Mouse (Mus musculus): ENCODE measurements at regions not wholly inside any gene's neighbourhood (a gene's known extent, or its start where the extent isn't known, plus 50 kb on each side); places are given as distances from the start of the nearest gene placed in this dataset.
A peak's percentile ranks its signal among the peaks of the same experiment; 100 is the strongest.

GRCm38 (mm10) chr1:27642118-27642517, 954.9 kb upstream of the 4931408C20Rik start:
- no peak for DNase-seq

DNA sequence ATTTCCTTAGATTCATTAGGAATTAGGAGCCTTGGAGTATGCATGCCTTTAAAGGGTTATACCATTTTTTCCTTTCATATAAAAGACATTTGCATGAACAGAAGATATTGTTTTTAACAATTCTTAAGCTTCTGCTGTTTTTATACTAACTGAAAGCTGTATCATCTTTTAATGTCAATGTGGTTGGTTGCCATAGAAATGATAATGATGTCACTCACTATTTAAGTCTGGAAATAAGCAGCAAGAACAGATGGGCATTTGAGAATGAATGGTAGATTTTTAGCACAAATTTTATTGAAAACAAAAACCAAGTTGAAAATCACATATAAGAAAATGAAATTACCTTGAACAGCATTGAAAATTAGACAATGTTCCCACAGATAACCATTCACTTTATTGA, 941.8 kb upstream of the 4931408C20Rik start:
- no peak for DNase-seq

GRCm38 (mm10) chr1:27616250-27616649, 929.0 kb upstream of the 4931408C20Rik start:
- DNase-seq, result no peak

DNA sequence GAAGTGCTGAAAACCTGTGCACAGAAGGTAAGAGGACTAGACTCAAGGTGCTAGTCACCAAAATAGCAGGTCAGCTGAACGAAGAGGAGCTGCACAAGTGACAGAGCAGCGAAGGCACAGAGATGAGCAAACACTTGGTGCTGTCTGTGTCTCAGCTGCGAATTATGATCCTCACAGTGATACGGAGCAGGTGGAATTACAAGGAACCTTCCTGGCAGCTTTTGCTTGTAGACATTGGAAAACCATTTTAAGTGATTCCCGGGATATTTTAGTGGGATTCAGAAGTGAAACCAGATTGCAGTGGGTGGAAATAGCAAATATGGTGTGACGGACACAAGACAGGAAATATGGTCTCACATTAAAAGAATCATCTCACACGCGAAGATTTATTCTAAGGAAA, 921.3 kb upstream of the 4931408C20Rik start:
- no peak for DNase-seq

- DNase-seq, result peak; percentile 21 to 23
Measured at GRCm38 (mm10) chr1:27578776-27579175, 891.5 kb upstream of the 4931408C20Rik start.

GRCm38 (mm10) chr1:27559426-27559825, 872.2 kb upstream of the 4931408C20Rik start:
- DNase-seq, result no peak

DNA sequence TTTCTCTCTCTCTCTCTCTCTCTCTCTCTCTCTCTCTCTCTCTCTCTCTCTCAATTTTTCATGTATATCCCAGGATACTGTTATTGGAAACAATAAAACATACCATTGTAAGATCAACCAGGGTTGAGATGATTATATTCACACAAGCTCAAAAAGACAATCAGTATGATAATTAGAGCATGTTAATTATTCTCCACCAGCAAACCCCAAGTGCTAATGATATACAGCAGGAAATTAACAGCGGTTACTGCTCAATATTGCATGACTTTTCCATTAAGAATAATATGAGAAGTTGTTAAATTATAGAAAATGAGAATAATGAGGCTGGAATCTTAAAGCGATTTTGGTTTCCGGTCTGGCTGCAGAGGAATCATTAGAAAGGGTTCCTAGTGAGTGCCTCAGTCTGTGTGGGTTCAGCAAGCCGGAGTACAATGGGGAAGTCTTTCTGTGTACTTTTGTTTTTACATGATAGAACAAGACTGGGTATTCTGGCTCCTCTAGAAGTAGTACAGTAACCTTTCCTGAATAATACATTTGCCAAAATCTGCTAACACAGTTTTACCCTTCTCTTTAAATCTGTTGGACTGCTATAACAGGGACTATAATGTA, 823.6 kb upstream of the 4931408C20Rik start:
- DNase-seq, result no peak

DNA sequence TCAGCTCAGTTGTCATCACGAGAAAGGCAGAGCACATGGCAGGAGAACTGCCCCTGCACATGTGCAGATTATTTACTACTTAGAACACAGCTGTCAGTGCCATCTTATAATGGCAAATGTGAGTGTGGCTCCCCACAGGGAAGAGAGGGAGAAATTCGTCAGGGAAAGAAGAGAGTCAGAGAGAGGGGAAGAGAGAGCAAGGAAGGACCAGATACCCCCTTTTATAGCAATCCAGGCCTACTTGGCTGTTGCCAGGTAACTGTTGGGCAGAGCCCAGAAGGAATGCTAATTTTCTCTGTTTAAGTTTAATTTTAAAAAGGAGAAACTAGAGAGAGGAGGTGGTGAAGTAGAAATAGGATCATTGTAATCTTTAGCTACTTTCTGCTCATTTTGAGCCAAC, 816.5 kb upstream of the 4931408C20Rik start:
- no peak for DNase-seq

GRCm38 (mm10) chr1:27478991-27479390, 791.7 kb upstream of the 4931408C20Rik start:
- DNase-seq, result no peak

DNA sequence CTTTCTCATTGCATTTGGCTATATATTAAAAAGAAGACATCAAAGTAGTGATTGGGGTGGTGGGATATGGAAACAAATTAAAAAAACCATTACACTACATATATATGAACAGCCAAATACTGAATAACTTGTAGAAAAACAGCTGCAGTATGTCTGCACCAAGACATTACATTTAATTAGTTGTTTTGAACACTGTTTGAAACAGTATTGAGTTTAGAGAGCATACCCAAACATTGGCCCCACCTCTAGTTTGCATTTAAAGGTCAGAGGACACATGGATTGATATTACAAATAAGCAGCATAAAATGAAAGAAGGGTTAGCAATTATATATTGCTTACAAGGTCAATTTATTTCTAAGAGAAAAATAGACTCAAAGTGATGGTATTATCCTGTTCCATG, 758.8 kb upstream of the 4931408C20Rik start:
- DNase-seq, result no peak
